Comparison of ENCODE assay signal across 9 mouse cellular contexts in genomic region chr17:48280943-48281738, GRCm38 (mm10). TPM values are rescaled to one million over a fixed set of nuclear protein-coding genes. Genes with fewer than 3 reads are reported as not detected.
DNase-seq lines count a peak whose midpoint lies in the region; ATAC-seq lines count a peak whose summit lies in the region.
"Had no signal": no experiment of that assay in that cellular context is flagged by ENCODE, and none has a peak within 500 bp of the region (broad histone marks: within the 10 kb centered on the region; RNA-seq: fewer than 3 reads in every experiment).

No protein-coding gene starts in this region.

- peak overlapping the region; percentile 29 for H3K4me3 ChIP-seq in lung, embryonic 15.5 days
- peak overlapping the region; percentile 49 for H3K4me3 ChIP-seq in forebrain, embryonic 10.5 days
- H3K4me3 ChIP-seq in limb, embryonic 15.5 days: peak overlapping the region; percentile 27
- H3K4me3 ChIP-seq in neural tube, embryonic 14.5 days (ENCODE audit: low read depth, low read length): peak overlapping the region; percentile 2; the same call in 1 of the 2 replicates

- H3K9ac ChIP-seq in lung, embryonic 15.5 days: no peak overlapping the region
- 0 out of 2 replicates have a peak overlapping the region, but pooled peaks have one; percentile 7 for H3K9ac ChIP-seq in limb, embryonic 15.5 days
- no peak overlapping the region for H3K9ac ChIP-seq in neural tube, embryonic 14.5 days (replicated peaks; ENCODE audit: low read depth, low read length)

- no peaks in the 10 kb centered on the region for H3K4me1 ChIP-seq in lung, embryonic 15.5 days
- H3K4me1 ChIP-seq in forebrain, embryonic 10.5 days: peaks cover 28% of the 10 kb centered on the region
- peaks cover 9% of the 10 kb centered on the region; the same call in 1 of the 2 replicates for H3K4me1 ChIP-seq in limb, embryonic 15.5 days
- no peaks in the 10 kb centered on the region for H3K4me1 ChIP-seq in neural tube, embryonic 14.5 days (ENCODE audit: control insufficient read depth, insufficient read depth, low read length)

- no peaks in the 10 kb centered on the region for H3K27me3 ChIP-seq in lung, embryonic 15.5 days
- H3K27me3 ChIP-seq in forebrain, embryonic 10.5 days (ENCODE audit: poor library complexity, severe bottlenecking): no peaks in the 10 kb centered on the region
- no peaks in the 10 kb centered on the region for H3K27me3 ChIP-seq in limb, embryonic 15.5 days
- H3K27me3 ChIP-seq in neural tube, embryonic 14.5 days (ENCODE audit: control insufficient read depth, insufficient read depth, low read length): no peaks in the 10 kb centered on the region

- 22% methylated on average over 18 of the region's 18 CpGs for WGBS in lung, embryonic 15.5 days
- WGBS in forebrain, embryonic 10.5 days: 35% methylated on average over 18 of the region's 18 CpGs
- 30% methylated on average over 18 of the region's 18 CpGs for WGBS in limb, embryonic 15.5 days
- WGBS in neural tube, embryonic 14.5 days: 38% methylated on average over 18 of the region's 18 CpGs

- no peaks in the 10 kb centered on the region for H3K9me3 ChIP-seq in lung, embryonic 15.5 days
- no peaks in the 10 kb centered on the region for H3K9me3 ChIP-seq in forebrain, embryonic 10.5 days
- no peaks in the 10 kb centered on the region for H3K9me3 ChIP-seq in limb, embryonic 15.5 days
- no peaks in the 10 kb centered on the region for H3K9me3 ChIP-seq in neural tube, embryonic 14.5 days (ENCODE audit: control insufficient read depth, low read length)

- DNase-seq in lung, postnatal 4 days: no peak
- no peak for DNase-seq in forebrain, embryonic 10.5 days (ENCODE audit: extremely low spot score, low spot score)
- DNase-seq in MN1 (ENCODE audit: low spot score): no peak
- no peak for DNase-seq in adrenal gland, postnatal 14 days
- no peak for DNase-seq in urinary bladder, adult 18-20 months (ENCODE audit: low spot score in 2 of 2)

- H3K4me2 ChIP-seq in lung, embryonic 15.5 days: peak overlapping the region; percentile 52
- peak overlapping the region; percentile 38 for H3K4me2 ChIP-seq in limb, embryonic 15.5 days
- H3K4me2 ChIP-seq in neural tube, embryonic 14.5 days (ENCODE audit: low read depth, low read length): peak overlapping the region; percentile 35

- peak; percentile 67 for ATAC-seq in lung, embryonic 15.5 days (ENCODE audit: borderline replicate concordance, extremely low read depth, low FRiP score, low TSS enrichment)
- no peak for ATAC-seq in limb, embryonic 15.5 days (ENCODE audit: insufficient number of reproducible peaks, low FRiP score, low TSS enrichment, low read depth)
- ATAC-seq in neural tube, embryonic 14.5 days (ENCODE audit: low read depth): peak; percentile 46

- H3K27ac ChIP-seq in lung, embryonic 15.5 days: no peak overlapping the region
- H3K27ac ChIP-seq in forebrain, embryonic 10.5 days: peak overlapping the region; percentile 90
- no peak overlapping the region for H3K27ac ChIP-seq in limb, embryonic 15.5 days
- H3K27ac ChIP-seq in neural tube, embryonic 14.5 days (ENCODE audit: low read depth, low read length): no peak overlapping the region

- H3K36me3 ChIP-seq in lung, embryonic 15.5 days: no peaks in the 10 kb centered on the region
- no peaks in the 10 kb centered on the region for H3K36me3 ChIP-seq in forebrain, embryonic 10.5 days (replicated peaks)
- no peaks in the 10 kb centered on the region for H3K36me3 ChIP-seq in limb, embryonic 15.5 days
- H3K36me3 ChIP-seq in neural tube, embryonic 14.5 days (ENCODE audit: control insufficient read depth, insufficient read depth, low read length): no peaks in the 10 kb centered on the region

RNA-seq across cellular contexts. Expression of gene Treml4, which starts 17.0 kb away (rescaled TPM):
- 0.13 and 0.37 TPM in 2 replicates for polyA plus RNA-seq in lung, embryonic 15.5 days (2015; fragmentation: Nextera tagmentation; extraction: Ambion mirVana)
- 0.11 TPM in 1 of 2 replicates, not detected in the other for polyA plus RNA-seq in forebrain, embryonic 10.5 days (2016; fragmentation: Nextera tagmentation; extraction: Ambion mirVana)
- polyA plus RNA-seq in limb, embryonic 15.5 days (2015; fragmentation: Nextera tagmentation; extraction: Ambion mirVana): 0.26 and 0.37 TPM in 2 replicates
- polyA plus RNA-seq in neural tube, embryonic 14.5 days (2014; fragmentation: Nextera tagmentation; extraction: Ambion mirVana): 0.13 TPM in 1 of 2 replicates, not detected in the other
- 0.89 and 1.8 TPM in 2 replicates for total RNA-seq in adrenal gland, postnatal 14 days (2021)

RNA-seq across cellular contexts. Expression of gene Treml2, which starts 18.2 kb away (rescaled TPM):
- polyA plus RNA-seq in lung, embryonic 15.5 days (2015; fragmentation: Nextera tagmentation; extraction: Ambion mirVana): 0.21 and 0.62 TPM in 2 replicates
- polyA plus RNA-seq in forebrain, embryonic 10.5 days (2016; fragmentation: Nextera tagmentation; extraction: Ambion mirVana): 0.42 and 0.57 TPM in 2 replicates
- 0.05 and 0.18 TPM in 2 replicates for polyA plus RNA-seq in limb, embryonic 15.5 days (2015; fragmentation: Nextera tagmentation; extraction: Ambion mirVana)
- polyA plus RNA-seq in neural tube, embryonic 14.5 days (2014; fragmentation: Nextera tagmentation; extraction: Ambion mirVana): 0.05 TPM in 1 of 2 replicates, not detected in the other
- total RNA-seq in adrenal gland, postnatal 14 days (2021): 0.93 and 5.6 TPM in 2 replicates

RNA-seq across cellular contexts. Expression of gene Trem3, which starts 33.6 kb away (rescaled TPM):
- polyA plus RNA-seq in lung, embryonic 15.5 days (2015; fragmentation: Nextera tagmentation; extraction: Ambion mirVana): 0.38 and 0.55 TPM in 2 replicates
- polyA plus RNA-seq in forebrain, embryonic 10.5 days (2016; fragmentation: Nextera tagmentation; extraction: Ambion mirVana): not detected in 2 replicates
- polyA plus RNA-seq in limb, embryonic 15.5 days (2015; fragmentation: Nextera tagmentation; extraction: Ambion mirVana): 0.15 TPM in 1 of 2 replicates, not detected in the other
- polyA plus RNA-seq in neural tube, embryonic 14.5 days (2014; fragmentation: Nextera tagmentation; extraction: Ambion mirVana): not detected in 2 replicates
- 0.48 TPM in 1 of 2 replicates, not detected in the other for total RNA-seq in adrenal gland, postnatal 14 days (2021)
- total RNA-seq: heart, postnatal 25 days had no signal

RNA-seq across cellular contexts. Expression of gene B430306N03Rik, which starts 34.8 kb away (rescaled TPM):
- 0.39 and 0.43 TPM in 2 replicates for polyA plus RNA-seq in lung, embryonic 15.5 days (2015; fragmentation: Nextera tagmentation; extraction: Ambion mirVana)
- polyA plus RNA-seq in forebrain, embryonic 10.5 days (2016; fragmentation: Nextera tagmentation; extraction: Ambion mirVana): 0.06 TPM in 1 of 2 replicates, not detected in the other
- polyA plus RNA-seq in limb, embryonic 15.5 days (2015; fragmentation: Nextera tagmentation; extraction: Ambion mirVana): 0.15 and 0.17 TPM in 2 replicates
- polyA plus RNA-seq in neural tube, embryonic 14.5 days (2014; fragmentation: Nextera tagmentation; extraction: Ambion mirVana): 0.27 TPM in 1 of 2 replicates, not detected in the other
- 0.19 and 0.45 TPM in 2 replicates for total RNA-seq in adrenal gland, postnatal 14 days (2021)

RNA-seq across cellular contexts. Expression of gene Trem1, which starts 48.6 kb away (rescaled TPM):
- polyA plus RNA-seq in lung, embryonic 15.5 days (2015; fragmentation: Nextera tagmentation; extraction: Ambion mirVana): 0.30 and 0.40 TPM in 2 replicates
- not detected in 2 replicates for polyA plus RNA-seq in forebrain, embryonic 10.5 days (2016; fragmentation: Nextera tagmentation; extraction: Ambion mirVana)
- 0.06 and 0.15 TPM in 2 replicates for polyA plus RNA-seq in limb, embryonic 15.5 days (2015; fragmentation: Nextera tagmentation; extraction: Ambion mirVana)
- not detected in 2 replicates for polyA plus RNA-seq in neural tube, embryonic 14.5 days (2014; fragmentation: Nextera tagmentation; extraction: Ambion mirVana)
- total RNA-seq in adrenal gland, postnatal 14 days (2021): 0.11 TPM in 2 replicates
- total RNA-seq: heart, postnatal 25 days had no signal
